Mouse (Mus musculus): ENCODE measurements at regions not wholly inside any gene's neighbourhood (a gene's known extent, or its start where the extent isn't known, plus 50 kb on each side); places are given as distances from the start of the nearest gene placed in this dataset.

- no peak for TF ChIP-seq CTCF (IDR thresholded peaks at IDR 0.05; ENCODE audit: borderline replicate concordance, extremely low read depth, insufficient read depth, insufficient read length)
- no peak for TF ChIP-seq POLR2A (IDR thresholded peaks at IDR 0.05; ENCODE audit: borderline replicate concordance, extremely low read depth, insufficient read depth, insufficient read length, poor library complexity, severe bottlenecking)
Observed at GRCm38 (mm10) chr9:33214523-33214922, 578.5 kb downstream of the Ets1 start.

Measured in brain, embryonic 14.5 days (tissue).